Mouse (Mus musculus) ES-Bruce4 (cell line): ENCODE measurements around the gene Cntnap2.

Source experiments
- CTCF ChIP-seq: IDR thresholded peaks from one replicate; pipeline ENCODE4 v1.8.1; 2011; ENCODE audit warnings: low read depth, low read length
- POLR2A ChIP-seq: IDR thresholded peaks from one replicate; pipeline ENCODE4 v1.8.1; 2011; ENCODE audit warnings: low read length; ENCODE audit not compliant: insufficient read depth

DNA sequence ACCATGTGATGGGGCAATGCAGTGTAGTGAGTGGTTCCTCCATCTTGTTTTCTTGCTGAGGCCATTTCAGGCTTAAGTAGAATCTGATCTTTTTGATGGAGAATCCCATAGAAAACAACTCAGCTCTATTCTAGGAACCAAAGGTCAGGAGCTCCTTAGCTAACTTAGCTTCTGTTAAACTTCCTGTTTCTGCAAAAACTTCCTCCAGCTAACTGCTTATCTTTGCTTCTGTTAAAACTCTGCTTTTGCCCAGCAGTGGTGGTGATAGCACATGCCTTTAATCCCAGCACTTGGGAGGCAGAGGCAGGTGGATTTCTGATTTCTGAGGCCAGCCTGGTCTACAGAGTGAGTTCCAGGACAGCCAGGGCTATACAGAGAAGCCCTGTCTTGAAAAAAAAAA is 2258.1 kb downstream of the Cntnap2 start:
- TF ChIP-seq CTCF (no peak), POLR2A (no peak)
